Mouse (Mus musculus) v-Abl transformed pro-B cells (cell line): ENCODE measurements around the gene Grip1.

Experiments
- in situ Hi-C, 2 experiments: fragments of 400-800 bp; cut with MboI; formaldehyde crosslinking; loops; one replicate each; pipeline ENCODE4 v1.15.1; 2025; ENCODE audit not compliant: unreplicated experiment in 2 of 2

The Grip1 gene

DNA sequence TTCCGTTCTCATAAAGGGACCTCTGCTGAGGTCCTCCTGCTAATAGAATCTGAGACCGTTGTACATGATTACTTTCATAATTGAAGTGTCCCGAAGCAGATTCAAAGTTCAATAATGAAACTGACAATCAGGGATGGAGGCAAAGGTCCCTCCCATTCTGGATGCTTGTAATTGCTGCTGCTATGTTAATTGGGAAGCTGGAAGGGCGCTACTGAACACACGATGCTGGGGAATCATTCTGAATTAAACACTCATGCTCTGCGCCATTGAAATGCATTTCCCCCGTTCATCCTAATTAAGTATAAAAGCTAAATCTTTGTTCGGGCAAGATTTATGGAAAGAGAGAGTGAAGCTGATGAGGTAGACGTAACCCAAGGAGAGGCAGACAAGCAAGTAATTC lies 431.0 kb downstream of the Grip1 start:
- in situ Hi-C loops: no loop called here

DNA sequence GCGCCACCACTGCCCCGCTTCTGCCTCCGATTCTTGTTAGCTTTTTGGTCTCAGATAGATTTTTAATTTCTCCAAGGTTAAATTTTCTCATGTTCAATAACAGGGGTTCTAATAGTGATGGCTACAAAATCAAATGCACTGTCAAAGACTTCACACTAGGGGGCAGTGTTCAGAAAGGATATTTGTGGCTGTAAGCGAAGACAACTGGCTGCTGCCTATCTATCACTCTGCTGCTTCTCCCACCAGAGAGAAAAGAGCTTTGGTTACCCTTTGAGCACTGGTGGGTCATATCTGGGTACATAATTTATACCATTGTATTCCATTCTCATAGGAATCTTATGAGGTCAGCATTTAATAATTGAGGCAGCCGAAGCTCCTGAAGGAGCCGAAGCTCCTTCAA lies 431.9 kb downstream of the Grip1 start:
- in situ Hi-C loops: no loop called here

DNA sequence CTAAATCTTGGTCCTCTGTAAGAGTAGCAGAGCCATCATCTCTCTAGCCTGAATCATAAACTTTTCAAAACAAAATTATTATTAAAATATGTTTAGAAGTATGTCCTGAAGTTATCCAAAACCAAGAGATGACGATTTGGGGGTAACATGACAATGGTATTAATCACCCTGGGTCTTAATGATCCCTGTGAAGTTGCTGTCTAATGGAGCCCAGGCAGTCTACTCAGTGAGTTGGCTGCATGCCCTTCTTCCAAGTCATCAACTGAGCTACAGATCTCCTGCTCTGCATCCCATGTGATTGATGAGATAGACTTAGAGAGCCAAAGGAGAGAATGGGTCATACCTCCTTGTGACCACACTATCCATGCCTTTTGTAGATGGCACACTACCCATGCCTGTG lies 433.1 kb downstream of the Grip1 start:
- in situ Hi-C loops: no loop called here

DNA sequence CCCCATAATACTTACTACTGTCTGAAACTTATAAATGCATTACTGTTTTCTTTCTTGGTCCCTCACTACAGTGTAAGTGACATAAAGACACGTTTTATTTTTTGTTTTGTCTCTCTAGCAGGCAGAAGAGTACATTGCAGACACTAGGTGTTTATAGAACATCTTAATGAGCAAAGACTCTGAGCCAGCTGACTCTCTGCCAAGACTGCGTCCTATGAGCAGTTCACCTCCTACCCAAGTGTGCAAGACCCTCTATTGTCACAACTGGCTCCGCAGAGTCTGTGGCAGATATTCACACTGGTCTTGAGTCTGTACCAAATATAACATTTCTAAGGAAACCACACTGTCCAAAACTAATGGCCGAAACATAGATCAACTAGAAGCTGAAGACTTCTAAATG lies 449.1 kb downstream of the Grip1 start:
- in situ Hi-C loops: no loop called here

DNA sequence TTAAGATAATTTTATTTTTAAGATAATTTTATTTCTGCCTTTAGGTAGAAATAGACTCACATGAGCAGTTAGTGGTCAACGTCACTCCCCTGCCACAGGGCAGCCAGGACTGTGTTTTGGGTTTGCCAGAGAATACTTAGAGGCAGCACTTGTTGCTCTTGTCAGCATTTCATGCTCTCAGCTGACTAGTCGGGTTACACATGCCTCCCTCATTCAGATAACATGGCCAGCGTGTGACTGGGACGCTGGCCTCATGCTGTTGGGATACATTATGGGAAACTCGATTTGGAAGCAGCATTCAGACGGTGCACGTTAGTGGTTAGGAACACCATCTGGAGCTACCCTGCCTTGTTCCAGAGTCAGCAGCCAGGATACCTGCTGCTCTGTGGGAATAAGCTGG lies 453.2 kb downstream of the Grip1 start:
- in situ Hi-C loops: no loop called here

DNA sequence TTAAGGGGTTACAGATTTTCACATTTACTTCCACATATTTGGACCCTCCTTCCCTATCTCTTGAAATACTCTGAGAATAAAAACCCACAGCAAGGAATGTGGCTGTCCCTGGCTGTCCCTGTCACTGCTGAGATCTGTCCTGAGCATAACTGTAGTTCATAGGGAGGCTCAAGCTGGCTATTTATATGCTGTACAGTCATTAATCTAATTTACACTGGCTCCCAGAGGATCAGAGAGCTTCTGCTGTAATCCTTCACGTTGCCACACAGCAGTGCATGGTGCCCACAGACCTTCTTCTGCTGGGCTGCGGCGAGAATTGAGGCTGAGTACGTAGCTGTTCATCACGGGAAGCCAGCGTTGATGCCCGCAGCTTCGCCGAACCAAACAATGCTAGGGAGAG lies 464.4 kb downstream of the Grip1 start:
- in situ Hi-C loops: no loop called here

DNA sequence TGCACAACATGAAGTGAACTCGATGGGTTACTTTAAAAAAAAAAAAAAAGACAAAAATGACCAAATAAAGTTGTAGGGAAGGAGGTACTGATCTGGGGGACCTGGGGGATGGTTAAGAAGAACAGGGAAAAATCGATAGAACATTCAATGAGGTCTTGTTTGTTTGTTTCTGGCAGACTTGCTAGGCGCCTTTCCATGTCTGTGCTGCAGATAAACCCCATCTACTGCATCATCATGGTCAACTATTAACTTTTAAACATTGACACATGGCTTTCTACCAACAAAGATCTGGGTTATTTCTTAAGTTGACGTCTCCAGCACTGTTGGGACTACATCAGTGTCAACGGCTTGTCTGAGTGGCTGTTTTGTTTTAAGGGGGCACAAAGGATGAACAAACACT lies 474.3 kb downstream of the Grip1 start:
- in situ Hi-C loops: no loop called here

DNA sequence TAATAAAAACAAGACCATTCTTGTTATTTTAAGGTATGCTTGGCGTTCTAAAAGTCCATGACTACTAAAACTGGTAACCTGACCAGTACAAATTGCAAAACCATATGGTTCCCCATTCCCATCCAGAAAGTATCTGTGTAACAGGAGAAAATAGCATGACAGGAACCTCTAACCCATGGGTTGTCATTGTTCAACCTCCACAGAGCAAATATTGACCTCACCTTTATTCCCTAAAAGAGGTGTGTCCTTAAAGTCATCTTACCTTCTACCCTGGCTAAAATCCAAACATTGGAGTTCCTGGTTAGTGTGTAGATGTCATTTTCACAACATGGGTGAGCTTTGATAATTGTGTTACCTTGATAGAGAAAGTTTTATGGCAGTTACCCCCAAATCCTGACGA lies 475.3 kb downstream of the Grip1 start:
- in situ Hi-C loops: no loop called here

DNA sequence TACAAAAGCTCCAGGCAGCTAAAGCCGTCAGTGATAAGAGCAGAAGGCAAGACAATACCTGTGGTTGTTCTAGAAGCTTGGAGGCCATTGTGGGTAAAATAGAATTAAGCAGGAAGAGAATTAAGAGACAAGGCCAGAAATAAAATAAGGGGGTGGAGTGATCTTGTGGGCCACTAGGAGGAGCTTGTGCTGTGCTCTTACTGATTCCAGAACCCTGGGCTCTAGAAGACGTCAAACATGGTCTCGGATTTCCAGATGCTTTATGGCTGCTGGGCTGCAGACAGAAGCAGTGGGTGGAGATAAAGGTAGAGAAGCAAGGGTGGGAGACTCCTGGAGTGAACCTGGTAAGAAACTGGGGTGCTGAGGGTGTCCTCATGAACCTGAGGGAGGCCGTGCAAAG lies 479.2 kb downstream of the Grip1 start:
- in situ Hi-C loops: no loop called here

DNA sequence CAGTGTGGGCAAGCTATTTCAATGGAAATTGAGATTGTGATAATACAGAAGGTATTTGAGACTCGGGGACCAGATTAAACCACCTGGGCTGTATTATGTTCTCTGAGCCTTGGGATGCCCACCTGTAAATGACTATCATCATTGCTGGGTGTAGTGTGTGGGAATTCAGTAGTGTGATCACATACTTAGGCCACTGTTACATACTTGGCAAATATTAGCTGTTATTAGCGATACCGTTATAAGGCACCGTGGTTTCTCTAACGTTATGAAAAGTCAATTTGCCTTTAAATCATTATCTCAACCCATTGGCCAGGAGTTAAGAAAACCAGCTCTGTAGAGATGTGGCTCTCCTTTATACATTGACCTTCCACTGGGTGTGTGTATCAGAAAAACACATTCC lies 479.7 kb downstream of the Grip1 start:
- in situ Hi-C loops: no loop called here

DNA sequence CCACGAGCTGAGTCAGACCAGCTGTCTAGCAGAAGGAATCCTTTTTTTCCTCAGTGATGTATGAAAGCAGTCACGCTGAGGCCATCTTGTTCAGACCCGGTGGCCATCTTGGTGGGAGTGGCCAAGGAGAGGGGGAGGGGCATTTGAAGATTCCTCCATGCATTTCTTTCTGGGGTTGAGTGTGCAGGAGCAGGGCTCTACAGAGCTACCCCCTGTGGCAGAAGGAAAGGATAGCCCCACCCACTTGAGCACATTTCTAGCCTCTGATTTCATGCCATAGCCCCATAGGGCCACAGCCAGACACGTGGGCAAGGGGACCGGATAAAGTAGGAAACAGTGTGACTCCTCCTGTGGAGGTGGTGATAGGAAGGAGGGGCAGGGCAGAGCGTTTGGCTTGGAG lies 481.6 kb downstream of the Grip1 start:
- in situ Hi-C loops: no loop called here

DNA sequence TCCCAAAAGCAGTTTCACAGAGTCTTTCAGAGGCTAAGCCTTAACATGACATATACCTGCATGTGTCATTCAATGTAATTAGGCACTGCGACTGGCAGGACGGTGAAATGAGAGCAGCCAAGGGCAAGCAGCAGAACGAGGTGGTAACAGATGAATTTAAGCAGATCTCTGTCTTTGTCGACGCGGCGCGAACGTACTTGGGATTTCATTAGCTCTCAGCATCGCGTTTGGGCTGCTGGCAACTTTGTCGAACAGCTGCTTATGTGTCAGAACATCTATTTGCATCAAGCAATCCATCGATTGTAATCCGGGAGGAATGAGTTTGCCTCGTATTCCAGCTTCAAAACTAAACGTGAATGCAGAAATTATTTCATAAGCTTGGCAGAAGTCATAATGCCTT lies 483.9 kb downstream of the Grip1 start:
- in situ Hi-C loops: no loop called here

DNA sequence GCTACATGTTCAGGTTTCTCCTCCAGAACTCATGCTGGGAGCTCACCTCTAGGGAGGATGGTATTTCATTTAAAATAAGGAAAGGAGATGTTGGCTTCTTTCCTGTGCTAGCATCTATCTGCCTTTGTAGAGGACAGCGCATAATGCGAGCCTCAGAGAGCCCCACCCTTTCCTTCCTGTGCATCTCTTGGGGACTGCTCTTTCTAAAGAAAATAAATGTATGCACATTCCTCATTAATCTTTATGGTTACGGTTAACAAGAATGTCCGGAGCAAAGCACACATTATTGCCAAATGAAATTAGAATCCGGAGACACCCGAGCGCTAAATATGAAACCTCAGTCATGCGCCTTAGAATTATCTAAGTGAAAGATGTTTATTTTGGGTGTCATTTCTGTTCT lies 490.3 kb downstream of the Grip1 start:
- in situ Hi-C loops: no loop called here

DNA sequence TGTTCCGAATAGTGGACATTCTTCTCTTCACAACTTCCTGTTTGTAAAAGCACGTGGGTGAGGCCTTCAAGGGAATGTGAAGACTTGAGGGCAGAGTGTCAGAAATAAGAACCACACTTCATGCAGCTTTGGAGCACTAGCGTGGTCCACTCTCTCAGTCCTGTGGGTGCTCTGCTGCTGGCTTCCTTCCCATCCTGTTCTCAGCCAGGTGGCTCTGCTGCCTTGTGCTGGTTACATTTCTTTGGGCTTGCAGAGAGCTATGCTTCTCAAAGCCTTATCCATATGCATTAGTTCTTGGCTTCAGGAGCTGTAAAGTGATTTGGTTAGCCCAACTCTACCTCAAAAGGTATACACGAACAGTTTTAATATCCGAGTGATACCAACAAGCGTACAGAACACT lies 497.8 kb downstream of the Grip1 start:
- in situ Hi-C loops: no loop called here

DNA sequence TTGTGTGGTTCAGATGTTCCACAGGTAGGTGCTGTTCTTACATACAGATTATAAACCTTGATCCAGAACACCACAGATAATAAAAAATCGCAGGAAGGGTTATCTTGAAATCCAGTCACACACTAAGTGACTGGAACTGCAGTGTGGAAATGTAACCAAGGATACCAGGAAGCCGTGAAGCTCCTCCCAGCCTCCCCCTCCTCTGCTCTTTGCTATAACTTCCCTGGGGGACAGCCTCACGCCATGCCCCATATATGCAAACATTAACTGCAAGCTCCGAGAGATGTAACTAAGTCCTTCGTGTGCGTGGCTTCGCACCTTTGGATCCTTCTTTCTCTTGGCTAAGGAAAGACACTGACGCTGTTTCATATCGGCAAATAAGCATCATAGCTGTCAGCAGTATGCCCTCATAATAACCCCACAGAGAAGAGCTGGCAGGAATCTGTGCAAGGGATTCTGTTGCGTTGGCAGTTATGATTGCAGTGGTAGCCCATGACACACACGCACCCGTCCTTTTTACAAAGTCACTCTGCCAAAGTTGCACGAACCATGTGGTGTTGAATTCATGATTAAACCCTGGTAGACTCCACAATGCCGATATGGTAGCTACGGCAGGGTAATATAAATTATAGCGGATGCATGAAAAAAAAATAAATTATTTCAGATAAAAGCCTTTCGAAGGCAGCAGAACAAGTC lies 503.8 kb downstream of the Grip1 start:
- in situ Hi-C loops: no loop called here

DNA sequence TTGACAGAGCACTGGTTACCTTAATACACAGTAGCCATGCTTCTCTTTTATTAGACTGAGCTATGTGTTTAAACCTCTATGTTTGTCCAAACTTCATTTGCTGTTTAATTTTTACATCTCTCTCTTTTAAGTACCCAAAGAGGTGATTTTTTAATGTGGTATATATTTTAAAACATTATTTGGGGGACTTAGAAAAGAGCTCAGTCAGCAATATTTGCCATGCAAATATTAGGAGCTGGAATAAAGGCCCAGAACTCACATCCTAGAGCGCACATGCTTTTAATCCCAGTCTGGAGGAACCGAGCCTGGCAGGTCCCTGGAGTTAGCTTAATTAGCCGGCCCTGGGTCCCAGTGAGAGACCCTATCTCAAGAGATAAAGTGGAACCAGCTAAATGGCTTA lies 507.3 kb downstream of the Grip1 start:
- in situ Hi-C loops: no loop called here

DNA sequence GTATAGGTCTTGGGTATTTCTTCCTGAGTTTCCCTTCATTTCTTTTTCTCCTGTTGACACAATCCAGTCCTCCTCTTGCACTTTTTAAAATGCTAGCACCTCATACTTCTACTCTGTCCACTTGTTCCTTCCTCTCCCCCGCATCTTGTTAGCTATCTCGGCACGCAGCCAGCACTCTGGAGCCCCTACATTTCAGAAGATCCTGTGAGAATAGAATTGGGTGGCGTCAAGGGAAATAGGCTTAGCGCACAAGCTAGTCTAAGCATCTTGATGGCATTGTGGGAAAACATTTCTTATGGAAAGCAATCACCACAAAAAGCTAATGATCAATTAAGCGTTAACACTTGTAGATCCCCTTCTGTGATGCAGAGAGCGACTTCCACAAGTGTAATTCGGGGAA lies 512.7 kb downstream of the Grip1 start:
- in situ Hi-C loops: no loop called here

DNA sequence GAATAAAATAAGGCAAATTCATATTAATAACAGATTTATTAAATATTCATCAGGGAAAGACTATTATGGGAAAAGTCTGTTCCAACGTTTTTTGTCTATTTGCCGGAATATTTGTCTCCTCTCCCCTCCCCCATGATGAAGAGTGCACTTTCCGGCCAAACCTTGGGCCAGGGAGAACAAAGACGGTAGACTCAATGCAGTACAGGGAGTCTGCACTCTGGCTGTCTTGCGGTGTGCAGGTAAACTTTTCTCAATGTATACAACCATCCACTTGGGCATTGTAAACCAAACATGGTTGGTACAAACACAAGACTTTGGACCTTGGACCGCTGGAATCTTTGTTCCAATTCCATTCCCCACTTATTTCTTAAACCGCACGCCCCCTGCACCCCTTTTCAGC lies 525.8 kb downstream of the Grip1 start:
- in situ Hi-C loops: no loop called here

DNA sequence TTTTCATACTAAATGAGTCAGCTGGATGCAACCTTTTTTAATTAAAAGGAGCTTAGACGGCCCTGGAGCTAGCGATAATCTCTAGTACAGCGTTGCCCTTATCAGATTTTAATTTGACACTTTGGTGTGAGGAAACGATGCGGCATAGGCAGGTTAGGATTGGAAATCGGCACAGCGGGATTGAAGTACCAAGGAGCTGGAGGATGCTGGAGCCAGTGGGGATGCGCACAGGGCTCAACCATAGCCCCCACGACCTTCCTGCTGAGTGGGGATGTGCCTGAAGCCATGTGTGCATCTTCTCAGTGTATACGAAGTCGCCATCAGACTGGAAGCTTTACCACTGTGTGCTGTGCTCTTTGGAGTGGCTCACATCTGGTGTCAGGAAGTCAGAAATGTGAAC lies 526.4 kb downstream of the Grip1 start:
- in situ Hi-C loops: no loop called here

DNA sequence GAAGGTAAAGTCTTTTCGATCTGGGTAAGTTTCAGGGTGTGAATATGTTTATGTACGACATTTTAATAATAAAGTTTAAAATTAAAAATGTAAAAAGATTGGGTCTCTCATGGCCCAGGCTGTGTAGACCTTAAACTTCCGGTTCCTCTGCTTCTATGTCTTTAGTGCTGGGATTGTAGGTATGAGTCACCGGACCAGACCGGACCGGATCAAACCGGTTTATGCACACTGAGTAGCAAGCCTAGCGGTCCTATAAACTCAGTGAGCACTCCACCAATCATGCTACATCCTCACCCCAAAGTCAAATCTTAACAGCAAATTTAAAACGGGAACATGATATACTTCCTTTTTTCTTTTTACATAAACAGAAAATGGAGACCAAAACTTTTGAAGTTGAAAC lies 530.7 kb downstream of the Grip1 start:
- in situ Hi-C loops: no loop called here

DNA sequence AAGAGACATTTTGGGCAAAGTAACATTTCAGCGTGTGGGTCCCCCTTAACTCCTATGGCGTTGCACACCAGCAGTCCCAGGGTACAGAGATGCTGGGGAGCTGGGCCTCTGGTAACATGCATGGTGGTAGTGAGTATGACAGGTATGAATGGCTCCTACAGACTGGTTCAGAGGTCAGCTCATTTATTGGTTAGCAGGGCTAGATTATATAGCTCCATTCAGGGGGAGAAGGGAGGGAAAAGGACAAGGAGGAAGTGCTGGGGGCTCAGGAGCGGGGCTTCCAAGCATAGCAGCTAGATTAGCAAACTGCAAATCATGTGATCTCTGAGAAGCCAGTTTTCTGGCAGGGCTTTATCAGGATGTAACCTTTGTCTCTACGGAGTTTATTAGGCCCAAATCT lies 544.8 kb downstream of the Grip1 start:
- in situ Hi-C loops: no loop called here

DNA sequence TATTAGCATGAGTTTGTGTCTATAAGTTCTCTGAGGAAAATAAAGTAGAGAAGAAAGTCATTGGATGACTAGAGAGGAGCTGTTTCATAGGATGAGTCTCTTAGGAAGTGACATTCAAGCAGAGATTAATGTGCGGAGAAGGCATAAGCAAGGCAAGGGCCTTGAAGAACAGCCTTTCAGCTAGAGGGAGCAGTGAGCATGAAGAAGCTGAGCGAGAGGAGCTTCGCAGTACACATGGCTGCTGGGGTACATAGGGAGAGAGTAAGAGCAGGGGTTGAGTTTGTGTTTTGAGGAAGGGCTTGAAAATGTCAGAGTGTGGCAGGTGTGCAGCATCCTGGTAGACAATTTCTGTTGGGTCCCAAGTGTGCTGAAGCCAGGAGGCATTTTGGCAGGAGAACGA lies 548.5 kb downstream of the Grip1 start:
- in situ Hi-C loops: no loop called here

DNA sequence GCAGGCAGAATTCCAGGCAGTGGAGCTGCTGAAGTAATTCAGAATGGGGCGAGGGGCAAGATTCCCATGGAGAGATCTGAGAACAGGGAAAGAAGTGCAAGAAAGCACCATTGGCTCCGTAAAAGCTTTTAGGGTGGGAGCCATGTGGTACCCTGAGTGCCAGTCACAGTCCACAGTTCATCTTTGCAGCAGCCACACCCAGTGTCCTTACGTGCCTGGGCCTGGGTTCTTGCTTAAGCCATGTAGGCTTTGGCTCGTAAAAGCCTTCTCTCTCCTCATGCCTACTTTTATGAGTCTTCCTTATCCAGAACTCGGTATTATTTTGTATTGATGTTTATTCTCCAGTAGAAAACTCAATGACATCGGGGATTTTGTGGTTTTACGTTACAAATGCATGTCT lies 550.5 kb downstream of the Grip1 start:
- in situ Hi-C loops: no loop called here
